Mouse (Mus musculus) ovary, postnatal 14 days (tissue): Measurements from ENCODE around the gene Aff2.

Source experiments
- DNase-seq: peaks from one replicate; pipeline ENCODE4 v3.0.0; 2022; ENCODE audit warnings: low spot score

The Aff2 gene

GRCm38 (mm10) chrX:69744962-69745597, 385.0 kb downstream of the Aff2 start:
- DNase-seq: no peak

- no peak for DNase-seq
These were observed 441.9 kb downstream of the Aff2 start for GRCm38 (mm10) chrX:69801890-69802439.

- DNase-seq: no peak
These were observed 442.4 kb downstream of the Aff2 start for GRCm38 (mm10) chrX:69802481-69802880.

GRCm38 (mm10) chrX:69811798-69812197, 451.7 kb downstream of the Aff2 start:
- DNase-seq: no peak

- DNase-seq: no peak
These were observed 455.0 kb downstream of the Aff2 start for GRCm38 (mm10) chrX:69815054-69815453.

GRCm38 (mm10) chrX:69817679-69818078, 457.6 kb downstream of the Aff2 start:
- no peak for DNase-seq

GRCm38 (mm10) chrX:69818188-69818587, 458.1 kb downstream of the Aff2 start:
- no peak for DNase-seq

- no peak for DNase-seq
These were observed 507.5 kb downstream of the Aff2 start for GRCm38 (mm10) chrX:69867601-69868000.

GRCm38 (mm10) chrX:69891713-69892112, 531.6 kb downstream of the Aff2 start:
- DNase-seq: no peak
